Comparison of ENCODE assay signal across 8 mouse cellular contexts in genomic region chr2:167661270-167662203, GRCm38 (mm10). TPM values are rescaled to one million over a fixed set of nuclear protein-coding genes. Genes with fewer than 3 reads are reported as not detected.
A peak's percentile ranks its signal among the peaks of the same experiment; 100 is the strongest.
DNase-seq lines count a peak whose midpoint lies in the region; ATAC-seq and TF ChIP-seq lines count a peak whose summit lies in the region.

TSS of gene Gm20431 (minus strand) at chr2:167661496.

- TF ChIP-seq CTCF in testis, adult 2 months (IDR thresholded peaks at IDR 0.05; ENCODE audit: control insufficient read depth, insufficient read depth, insufficient replicate concordance, low read depth, low read length), result 0 out of 2 replicates have a peak, but pooled peaks have one; percentile 14

- peak; percentile 96 for ATAC-seq in forebrain, embryonic 14.5 days
- ATAC-seq in neural tube, embryonic 14.5 days (ENCODE audit: low read depth), result peak; percentile 94

- peak within 1 kb of the TSS; percentile 90 for H3K4me2 ChIP-seq in forebrain, embryonic 14.5 days (ENCODE audit: low read length)
- peak within 1 kb of the TSS; percentile 96 for H3K4me2 ChIP-seq in neural tube, embryonic 14.5 days (ENCODE audit: low read depth, low read length)

- WGBS in forebrain, embryonic 14.5 days, result under 1% methylated on average over 70 of the region's 110 CpGs
- WGBS in neural tube, embryonic 14.5 days, result under 1% methylated on average over 90 of the region's 110 CpGs

- DNase-seq in ES-CJ7 (ENCODE audit: low read depth, low spot score), result peak; percentile 73
- DNase-seq in cerebellum, adult 11 months, result peak; percentile 89
- peak; percentile 95 for DNase-seq in forebrain, embryonic 14.5 days (ENCODE audit: low spot score)
- peak; percentile 96 for DNase-seq in heart, postnatal 10 days
- DNase-seq in kidney, postnatal 4 days, result peak; percentile 97 to 99
- DNase-seq in lung, adult 18-20 months, result peak; percentile 93 to 95

- no peaks in the 10 kb centered on the region for H3K36me3 ChIP-seq in forebrain, embryonic 14.5 days (ENCODE audit: control insufficient read depth, insufficient read depth, low read length)
- no peaks in the 10 kb centered on the region for H3K36me3 ChIP-seq in neural tube, embryonic 14.5 days (ENCODE audit: control insufficient read depth, insufficient read depth, low read length)
- H3K36me3 ChIP-seq in testis, adult 2 months (ENCODE audit: control insufficient read depth, insufficient read depth, low read length), result no peaks in the 10 kb centered on the region

- H3K4me1 ChIP-seq in forebrain, embryonic 14.5 days (ENCODE audit: control insufficient read depth, insufficient read depth, low read length), result peaks cover 18% of the 10 kb centered on the region
- peaks cover 22% of the 10 kb centered on the region for H3K4me1 ChIP-seq in neural tube, embryonic 14.5 days (ENCODE audit: control insufficient read depth, insufficient read depth, low read length)
- H3K4me1 ChIP-seq in testis, adult 2 months (ENCODE audit: control insufficient read depth, insufficient read depth, low read length), result peaks cover 16% of the 10 kb centered on the region

- H3K27me3 ChIP-seq in forebrain, embryonic 14.5 days (replicated peaks; ENCODE audit: control insufficient read depth, insufficient read depth, low read length), result no peaks in the 10 kb centered on the region
- no peaks in the 10 kb centered on the region for H3K27me3 ChIP-seq in neural tube, embryonic 14.5 days (ENCODE audit: control insufficient read depth, insufficient read depth, low read length)
- no peaks in the 10 kb centered on the region for H3K27me3 ChIP-seq in testis, adult 2 months (ENCODE audit: control insufficient read depth, insufficient read depth, low read length)

- TF ChIP-seq POLR2A in testis, adult 2 months (IDR thresholded peaks at IDR 0.05; ENCODE audit: control insufficient read depth, low read depth, low read length), result peak; percentile 80

- no peaks in the 10 kb centered on the region for H3K9me3 ChIP-seq in forebrain, embryonic 14.5 days (replicated peaks; ENCODE audit: control insufficient read depth, low read length)
- no peaks in the 10 kb centered on the region for H3K9me3 ChIP-seq in neural tube, embryonic 14.5 days (ENCODE audit: control insufficient read depth, low read length)

- H3K27ac ChIP-seq in forebrain, embryonic 14.5 days (ENCODE audit: low read depth, low read length), result 0 out of 2 replicates have a peak within 1 kb of the TSS, but pooled peaks have one; percentile 2
- peak within 1 kb of the TSS; percentile 75 for H3K27ac ChIP-seq in neural tube, embryonic 14.5 days (ENCODE audit: low read depth, low read length)
- peak within 1 kb of the TSS; percentile 14; the same call in 1 of the 2 replicates for H3K27ac ChIP-seq in testis, adult 2 months (ENCODE audit: control insufficient read depth, insufficient read depth, low read depth, low read length)

- intact Hi-C loops in heart, postnatal 10 days (cut with DNase I), result no loop called here

- H3K9ac ChIP-seq in forebrain, embryonic 14.5 days (ENCODE audit: low read length), result peak within 1 kb of the TSS; percentile 82
- peak within 1 kb of the TSS; percentile 84 for H3K9ac ChIP-seq in neural tube, embryonic 14.5 days (replicated peaks; ENCODE audit: low read depth, low read length)

- H3K4me3 ChIP-seq in forebrain, embryonic 14.5 days (ENCODE audit: low read depth, low read length), result peak within 1 kb of the TSS; percentile 78
- peak within 1 kb of the TSS; percentile 83 for H3K4me3 ChIP-seq in neural tube, embryonic 14.5 days (ENCODE audit: low read depth, low read length)
- peak within 1 kb of the TSS; percentile 86 for H3K4me3 ChIP-seq in testis, adult 2 months (ENCODE audit: control insufficient read depth, low read depth, low read length)

RNA-seq across cellular contexts. Expression of gene Gm20431, which starts in this region (rescaled TPM):
- 5.4 and 6.8 TPM in 2 replicates for polyA plus RNA-seq in forebrain, embryonic 14.5 days (2014; fragmentation: Nextera tagmentation; extraction: Ambion mirVana)
- total RNA-seq in heart, postnatal 10 days (2021), result 10 to 100 TPM; 21.6 to 23.2 TPM
- polyA plus RNA-seq in neural tube, embryonic 14.5 days (2014; fragmentation: Nextera tagmentation; extraction: Ambion mirVana), result 10.7 and 12.5 TPM in 2 replicates
- polyA plus RNA-seq in testis, adult 2 months (2012; rRNA removed), result 41.0 and 48.4 TPM in 2 replicates

Comparison
In these comparisons a context has a peak if more than half of its experiments do, and no peak if none do; other contexts are left out.
1. Peak in every context shown above with its lines: DNase-seq, ATAC-seq, H3K4me3 ChIP-seq and H3K27ac ChIP-seq.
2. H3K27ac ChIP-seq: peak in every context shown above with its lines; median percentile 75 in neural tube, embryonic 14.5 days; 14 in testis, adult 2 months; 2 in forebrain, embryonic 14.5 days.